Mouse (Mus musculus): ENCODE results near the gene Mfsd4b4. TPM values are rescaled to one million over a fixed set of nuclear protein-coding genes. Genes with fewer than 3 reads are reported as not detected.

The Mfsd4b4 gene
- polyA plus RNA-seq, 1 experiment from 2014 or later: 3.0 TPM

GRCm38 (mm10) chr10:39904191-39904590 lies 5.2 kb upstream of the Mfsd4b4 start:
- H3K4me3 ChIP-seq (ENCODE audit: low read depth, low read length): no peak overlapping the region
- no peaks in the 10 kb centered on the region for H3K36me3 ChIP-seq (ENCODE audit: control insufficient read depth, insufficient read depth, low read length)
- ATAC-seq (no peak), DNase-seq (ENCODE audit: low spot score) (no peak)
- H3K27ac ChIP-seq (ENCODE audit: low read depth, low read length): no peak overlapping the region
- H3K4me1 ChIP-seq (ENCODE audit: control insufficient read depth, insufficient read depth, low read length): 0 out of 2 replicates have a peak, but pooled peaks cover 2% of the 10 kb centered on the region
- no peak overlapping the region for H3K4me2 ChIP-seq (ENCODE audit: low read length)
- no peaks in the 10 kb centered on the region for H3K9me3 ChIP-seq (replicated peaks; ENCODE audit: control insufficient read depth, low read length)
- 79% methylated on average over 3 of the region's 3 CpGs for WGBS
- H3K9ac ChIP-seq (ENCODE audit: low read length): no peak overlapping the region
- H3K27me3 ChIP-seq (replicated peaks; ENCODE audit: control insufficient read depth, insufficient read depth, low read length): no peaks in the 10 kb centered on the region

- H3K4me3 ChIP-seq (ENCODE audit: low read depth, low read length): no peak overlapping the region
- DNase-seq (ENCODE audit: low spot score): no peak
- H3K9me3 ChIP-seq (replicated peaks; ENCODE audit: control insufficient read depth, low read length): no peaks in the 10 kb centered on the region
- no peak overlapping the region for H3K9ac ChIP-seq (ENCODE audit: low read length)
- H3K4me2 ChIP-seq (ENCODE audit: low read length): no peak overlapping the region
- no peak for ATAC-seq
- no peak overlapping the region for H3K27ac ChIP-seq (ENCODE audit: low read depth, low read length)
- no peaks in the 10 kb centered on the region for H3K27me3 ChIP-seq (replicated peaks; ENCODE audit: control insufficient read depth, insufficient read depth, low read length)
- WGBS: 87% methylated on average over 5 of the region's 5 CpGs
- peaks cover 6% of the 10 kb centered on the region; the same call in 1 of the 2 replicates for H3K4me1 ChIP-seq (ENCODE audit: control insufficient read depth, insufficient read depth, low read length)
- no peaks in the 10 kb centered on the region for H3K36me3 ChIP-seq (ENCODE audit: control insufficient read depth, insufficient read depth, low read length)
Measured at GRCm38 (mm10) chr10:39896503-39896902, 2.5 kb downstream of the Mfsd4b4 start.

GRCm38 (mm10) chr10:39893702-39894697 lies 5.0 kb downstream of the Mfsd4b4 start:
- Histone ChIP-seq H3K4me3 (ENCODE audit: low read depth, low read length) (no peak overlapping the region), H3K27ac (ENCODE audit: low read depth, low read length) (no peak overlapping the region), H3K4me2 (ENCODE audit: low read length) (no peak overlapping the region), H3K4me1 (ENCODE audit: control insufficient read depth, insufficient read depth, low read length) (peaks cover 3% of the 10 kb centered on the region; the same call in 1 of the 2 replicates), H3K36me3 (ENCODE audit: control insufficient read depth, insufficient read depth, low read length) (no peaks in the 10 kb centered on the region), H3K27me3 (replicated peaks; ENCODE audit: control insufficient read depth, insufficient read depth, low read length) (no peaks in the 10 kb centered on the region), H3K9me3 (replicated peaks; ENCODE audit: control insufficient read depth, low read length) (no peaks in the 10 kb centered on the region), H3K9ac (ENCODE audit: low read length) (no peak overlapping the region)
- WGBS: 79% methylated on average over 11 of the region's 11 CpGs
- ATAC-seq (no peak), DNase-seq (ENCODE audit: low spot score) (no peak)

GRCm38 (mm10) chr10:39888621-39889020 lies 10.4 kb downstream of the Mfsd4b4 start:
- H3K9ac ChIP-seq (ENCODE audit: low read length): no peak overlapping the region
- ATAC-seq (no peak), DNase-seq (ENCODE audit: low spot score) (no peak)
- no peak overlapping the region for H3K4me2 ChIP-seq (ENCODE audit: low read length)
- no peaks in the 10 kb centered on the region for H3K36me3 ChIP-seq (ENCODE audit: control insufficient read depth, insufficient read depth, low read length)
- H3K4me1 ChIP-seq (ENCODE audit: control insufficient read depth, insufficient read depth, low read length): no peaks in the 10 kb centered on the region
- H3K27me3 ChIP-seq (replicated peaks; ENCODE audit: control insufficient read depth, insufficient read depth, low read length): no peaks in the 10 kb centered on the region
- no peak overlapping the region for H3K4me3 ChIP-seq (ENCODE audit: low read depth, low read length)
- WGBS: 76% methylated on average over 3 of the region's 3 CpGs
- H3K27ac ChIP-seq (ENCODE audit: low read depth, low read length): no peak overlapping the region
- H3K9me3 ChIP-seq (replicated peaks; ENCODE audit: control insufficient read depth, low read length): no peaks in the 10 kb centered on the region

- Histone ChIP-seq H3K4me2 (ENCODE audit: low read length) (no peak overlapping the region), H3K4me1 (ENCODE audit: control insufficient read depth, insufficient read depth, low read length) (no peaks in the 10 kb centered on the region), H3K27ac (ENCODE audit: low read depth, low read length) (no peak overlapping the region), H3K27me3 (replicated peaks; ENCODE audit: control insufficient read depth, insufficient read depth, low read length) (no peaks in the 10 kb centered on the region), H3K36me3 (ENCODE audit: control insufficient read depth, insufficient read depth, low read length) (peaks cover 68% of the 10 kb centered on the region), H3K4me3 (ENCODE audit: low read depth, low read length) (no peak overlapping the region), H3K9ac (ENCODE audit: low read length) (no peak overlapping the region), H3K9me3 (replicated peaks; ENCODE audit: control insufficient read depth, low read length) (no peaks in the 10 kb centered on the region)
- WGBS: 88% methylated on average over 2 of the region's 2 CpGs
- DNase-seq (ENCODE audit: low spot score) (no peak), ATAC-seq (no peak)
Measured at GRCm38 (mm10) chr10:39865509-39865908, 33.5 kb downstream of the Mfsd4b4 start.

GRCm38 (mm10) chr10:39842621-39843020 lies 56.4 kb downstream of the Mfsd4b4 start:
- Histone ChIP-seq H3K27ac (ENCODE audit: low read depth, low read length) (no peak overlapping the region), H3K4me3 (ENCODE audit: low read depth, low read length) (no peak overlapping the region), H3K4me1 (ENCODE audit: control insufficient read depth, insufficient read depth, low read length) (no peaks in the 10 kb centered on the region), H3K27me3 (replicated peaks; ENCODE audit: control insufficient read depth, insufficient read depth, low read length) (no peaks in the 10 kb centered on the region), H3K4me2 (ENCODE audit: low read length) (no peak overlapping the region), H3K9me3 (replicated peaks; ENCODE audit: control insufficient read depth, low read length) (no peaks in the 10 kb centered on the region), H3K9ac (ENCODE audit: low read length) (no peak overlapping the region), H3K36me3 (ENCODE audit: control insufficient read depth, insufficient read depth, low read length) (peaks cover 47% of the 10 kb centered on the region)
- DNase-seq (ENCODE audit: low spot score) (peak; percentile 10), ATAC-seq (no peak)
- WGBS: 92% methylated on average over 1 of the region's 1 CpGs

Other genes starting within 250 kb of the Mfsd4b4 start
- 31.6 and 33.3 TPM in 2 replicates for gene Rev3l, start 167.1 kb downstream of the Mfsd4b4 start, polyA plus RNA-seq (2014; fragmentation: Nextera tagmentation; extraction: Ambion mirVana)
- not detected in 2 replicates for gene Mfsd4b2, start 27.7 kb upstream of the Mfsd4b4 start, polyA plus RNA-seq (2014; fragmentation: Nextera tagmentation; extraction: Ambion mirVana)
- gene Mfsd4b3, start 60.9 kb upstream of the Mfsd4b4 start, polyA plus RNA-seq (2014; fragmentation: Nextera tagmentation; extraction: Ambion mirVana): 0.12 and 0.15 TPM in 2 replicates
- gene Mfsd4b5, start 87.4 kb upstream of the Mfsd4b4 start, polyA plus RNA-seq (2014; fragmentation: Nextera tagmentation; extraction: Ambion mirVana): not detected in 2 replicates
- gene Mfsd4b1, start 126.0 kb upstream of the Mfsd4b4 start, polyA plus RNA-seq (2014; fragmentation: Nextera tagmentation; extraction: Ambion mirVana): 0.35 and 0.41 TPM in 2 replicates
- gene Slc16a10, start 243.0 kb upstream of the Mfsd4b4 start, polyA plus RNA-seq (2014; fragmentation: Nextera tagmentation; extraction: Ambion mirVana): 2.2 and 2.7 TPM in 2 replicates